Mouse (Mus musculus): ENCODE measurements around the gene Usf2.

Usf2 gene

GRCm38 (mm10) chr7:30916713-30917112 lies 39.9 kb downstream of the Usf2 start:
- WGBS = 43% methylated on average over 6 of the region's 6 CpGs

GRCm38 (mm10) chr7:30914732-30915131 lies 41.9 kb downstream of the Usf2 start, which contains the start of gene Mag:
Gene Mag, minus strand, starts transcription at chr7:30914873.
- 67% methylated on average over 8 of the region's 8 CpGs for WGBS

DNA sequence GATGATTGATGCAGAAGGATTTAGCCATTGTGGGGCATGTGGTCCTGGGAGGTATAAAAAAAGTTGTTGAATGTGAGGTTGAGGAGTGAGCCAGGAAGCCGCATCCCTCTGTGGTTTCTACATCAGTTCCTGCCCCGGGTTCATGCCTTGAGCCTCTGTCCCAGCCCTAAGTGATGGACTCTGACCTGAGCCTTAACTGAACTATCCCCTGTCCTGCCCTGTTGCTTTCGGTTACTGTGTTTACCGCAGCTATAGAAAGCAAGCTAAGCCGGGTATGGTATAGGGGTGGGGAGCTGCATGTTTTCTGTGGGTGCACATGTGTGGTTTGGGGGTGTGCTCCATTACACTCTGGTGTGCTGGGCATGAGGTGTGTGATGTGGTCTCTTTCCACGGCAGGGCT lies 46.8 kb downstream of the Usf2 start:
- 75% methylated on average over 6 of the region's 6 CpGs for WGBS

GRCm38 (mm10) chr7:30908992-30909431 lies 47.6 kb downstream of the Usf2 start:
- 29% methylated on average over 17 of the region's 17 CpGs for WGBS

DNA sequence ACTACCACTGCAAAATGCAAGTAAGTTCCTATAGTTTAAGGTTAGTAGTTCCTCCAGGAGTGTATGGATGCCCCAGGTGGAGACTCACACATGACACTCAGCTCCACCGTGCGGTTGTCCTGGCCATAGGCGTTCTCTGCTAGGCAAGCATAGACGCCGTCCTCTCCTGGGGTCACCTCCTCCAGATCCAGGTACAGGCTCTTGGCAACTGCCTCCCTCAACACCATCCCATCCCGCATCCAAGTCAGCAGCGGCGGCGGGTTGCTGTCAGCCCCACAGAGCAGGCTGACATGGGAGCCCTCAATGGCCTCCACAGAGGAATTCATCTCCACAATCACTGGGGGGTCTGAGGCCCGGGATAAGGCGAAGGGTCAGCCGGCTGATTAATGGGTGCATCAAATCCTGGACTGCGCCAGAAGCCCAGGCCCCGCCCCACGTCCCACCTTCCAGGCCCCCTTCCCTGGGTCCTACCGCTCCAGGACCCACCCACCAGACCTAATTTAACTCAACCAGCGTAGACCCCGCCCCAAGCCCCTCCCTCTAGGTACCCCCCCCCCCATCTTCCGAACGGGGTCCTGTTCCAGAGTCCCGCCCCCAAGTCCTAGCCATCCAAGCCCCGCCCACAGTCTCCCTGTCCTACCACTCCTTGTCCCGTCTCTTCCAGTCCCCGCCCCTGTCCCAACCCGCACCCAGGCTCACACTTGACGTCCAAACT lies 48.2 kb downstream of the Usf2 start:
- 6% methylated on average over 25 of the region's 26 CpGs for WGBS

DNA sequence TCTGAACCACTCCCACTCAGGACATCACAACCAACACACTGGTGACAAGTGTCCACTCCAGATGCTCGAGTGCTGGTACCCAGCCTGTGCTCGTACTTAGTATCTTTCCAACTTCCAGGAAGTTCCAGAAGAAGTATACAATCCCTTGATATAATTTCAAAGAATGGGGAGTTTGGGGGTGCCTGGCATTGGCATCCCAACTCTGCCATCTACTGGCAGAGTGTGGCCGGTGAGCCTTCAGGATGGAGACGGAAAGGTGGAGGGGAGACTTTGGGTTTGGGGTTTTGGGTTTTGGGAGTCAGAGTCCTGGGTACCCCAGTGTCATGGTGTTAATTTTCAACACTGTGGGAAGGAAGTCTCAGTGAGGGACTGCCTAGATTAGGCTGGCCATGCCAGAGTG lies 52.6 kb downstream of the Usf2 start:
- 30% methylated on average over 4 of the region's 4 CpGs for WGBS

Measured in cerebral cortex, adult 2 months (tissue).